Mouse (Mus musculus) kidney, embryonic 14.5 days (tissue): ENCODE results near the gene Prkag1. TPM values are rescaled to one million over a fixed set of nuclear protein-coding genes. Genes with fewer than 3 reads are reported as not detected.
A peak's percentile ranks its signal among the peaks of the same experiment; 100 is the strongest.

Experiments
- ATAC-seq: fragments of 200-750 bp; cut with Nextera tagmentation; 2 replicates; pipeline ENCODE4 v1.8.0; 2017; ENCODE audit warnings: moderate number of reproducible peaks, mild to moderate bottlenecking, moderate TSS enrichment, moderate library complexity; ENCODE audit not compliant: low FRiP score, low TSS enrichment
- H3K27ac ChIP-seq: fragments of 300-500 bp; sonication (generic); 2 replicates; pipeline ENCODE4 v1.5.1; 2014; ENCODE audit warnings: low read depth, mild to moderate bottlenecking, low read length, moderate library complexity, mixed read lengths
- H3K27me3 ChIP-seq: fragments of 300-500 bp; sonication (generic); 2 replicates; pipeline ENCODE4 v1.6.1; 2014; ENCODE audit warnings: mild to moderate bottlenecking, low read length; ENCODE audit not compliant: control insufficient read depth, insufficient read depth
- H3K36me3 ChIP-seq: fragments of 300-500 bp; sonication (generic); 2 replicates; pipeline ENCODE4 v1.6.1; 2014; ENCODE audit warnings: low read length, mixed read lengths; ENCODE audit not compliant: control insufficient read depth, insufficient read depth
- H3K4me1 ChIP-seq: fragments of 300-500 bp; sonication (generic); 2 replicates; pipeline ENCODE4 v1.6.1; 2014; ENCODE audit warnings: low read length, mixed read lengths; ENCODE audit not compliant: control insufficient read depth, insufficient read depth
- H3K4me2 ChIP-seq: fragments of 300-500 bp; sonication (generic); replicated peaks from 2 replicates; pipeline ENCODE4 v1.6.1; 2014; ENCODE audit warnings: low read depth, mild to moderate bottlenecking, low read length
- H3K4me3 ChIP-seq: fragments of 300-500 bp; sonication (generic); 2 replicates; pipeline ENCODE4 v1.5.1; 2014; ENCODE audit warnings: mild to moderate bottlenecking, low read length
- H3K9ac ChIP-seq: fragments of 300-500 bp; sonication (generic); 2 replicates; pipeline ENCODE4 v1.6.1; 2014; ENCODE audit warnings: low read depth, mild to moderate bottlenecking, low read length, moderate library complexity
- H3K9me3 ChIP-seq: fragments of 300-500 bp; sonication (generic); 2 replicates; pipeline ENCODE4 v1.6.1; 2016; ENCODE audit warnings: low read length; ENCODE audit not compliant: control insufficient read depth
- WGBS: fragments of 180-500 bp; shearing (Covaris S2); extraction: QIAGEN DNeasy Blood & Tissue Kit; methylation state at CpG from one replicate; pipeline ENCODE4 v1.1.7; 2014; 5-methylcytosine and 5-hydroxymethylcytosine counted together
- polyA plus RNA-seq: library from polyadenylated mRNA; unstranded; fragments of >200 nt; fragmentation: Nextera tagmentation; extraction: Ambion mirVana; gene quantifications from 2 replicates; pipeline ENCODE4 v1.2.1, GENCODE M21; 2014

Prkag1 gene
- polyA plus RNA-seq, 1 experiment from 2014 or later: 83.7 TPM

DNA sequence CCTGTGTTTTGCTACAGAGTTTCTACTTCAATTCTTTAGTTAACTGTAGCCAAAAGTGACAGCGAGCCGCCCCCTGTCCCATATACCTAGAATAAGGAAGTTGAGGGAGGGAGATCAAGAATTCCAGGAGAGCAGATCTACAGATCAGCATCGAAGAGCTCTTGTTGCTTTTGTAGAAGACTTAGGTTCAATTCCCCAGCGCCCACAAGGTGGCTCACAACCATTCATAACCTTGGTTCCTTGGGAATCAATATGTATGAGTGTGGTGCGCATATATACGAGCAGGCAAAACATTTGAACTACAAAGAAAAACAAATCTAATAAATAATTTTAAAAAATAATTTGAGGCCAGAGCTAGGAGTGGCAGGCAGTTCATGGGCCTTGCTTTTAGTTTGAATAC lies 50.2 kb downstream of the Prkag1 start:
- ATAC-seq: no peak
- H3K9ac ChIP-seq: no peak overlapping the region
- H3K4me3 ChIP-seq: no peak overlapping the region
- no peaks in the 10 kb centered on the region for H3K36me3 ChIP-seq
- peaks cover 59% of the 10 kb centered on the region for H3K27me3 ChIP-seq
- H3K27ac ChIP-seq: no peak overlapping the region
- no peak overlapping the region for H3K4me2 ChIP-seq
- 22% methylated on average over 6 of the region's 6 CpGs for WGBS
- H3K9me3 ChIP-seq: no peaks in the 10 kb centered on the region
- H3K4me1 ChIP-seq: peaks cover 19% of the 10 kb centered on the region; the same call in 1 of the 2 replicates

GRCm38 (mm10) chr15:98780573-98780972 lies 50.7 kb downstream of the Prkag1 start:
- ATAC-seq: no peak
- H3K4me2 ChIP-seq: no peak overlapping the region
- H3K9ac ChIP-seq: no peak overlapping the region
- H3K4me3 ChIP-seq: no peak overlapping the region
- WGBS: 4% methylated on average over 13 of the region's 13 CpGs
- H3K4me1 ChIP-seq: peaks cover 22% of the 10 kb centered on the region
- H3K36me3 ChIP-seq: no peaks in the 10 kb centered on the region
- no peak overlapping the region for H3K27ac ChIP-seq
- H3K27me3 ChIP-seq: peaks cover 65% of the 10 kb centered on the region
- no peaks in the 10 kb centered on the region for H3K9me3 ChIP-seq

DNA sequence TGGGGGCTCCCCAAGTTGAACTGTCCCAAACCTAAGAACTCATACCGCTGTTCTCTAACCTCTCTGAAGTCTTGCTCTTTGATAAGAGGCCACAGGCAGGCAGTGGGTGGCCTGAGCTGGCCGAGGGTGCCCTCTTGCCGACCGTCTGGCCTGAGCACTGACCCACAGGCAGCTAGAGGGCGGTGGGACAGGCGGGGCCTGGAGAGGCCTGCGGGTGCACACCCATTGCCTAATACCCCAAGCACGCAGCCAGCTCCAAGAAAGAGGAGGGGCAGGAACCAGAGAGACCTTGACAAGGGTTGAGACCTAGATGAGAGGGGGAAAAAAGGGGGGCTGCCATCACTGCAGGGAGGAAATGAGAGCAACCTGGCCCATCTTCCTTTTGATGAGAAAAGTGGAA lies 51.2 kb downstream of the Prkag1 start:
- Histone ChIP-seq H3K27ac (no peak overlapping the region), H3K27me3 (peaks cover 70% of the 10 kb centered on the region), H3K4me1 (peaks cover 24% of the 10 kb centered on the region), H3K4me3 (no peak overlapping the region), H3K9ac (no peak overlapping the region), H3K9me3 (no peaks in the 10 kb centered on the region), H3K4me2 (no peak overlapping the region), H3K36me3 (no peaks in the 10 kb centered on the region)
- WGBS: 4% methylated on average over 8 of the region's 8 CpGs
- ATAC-seq: no peak

DNA sequence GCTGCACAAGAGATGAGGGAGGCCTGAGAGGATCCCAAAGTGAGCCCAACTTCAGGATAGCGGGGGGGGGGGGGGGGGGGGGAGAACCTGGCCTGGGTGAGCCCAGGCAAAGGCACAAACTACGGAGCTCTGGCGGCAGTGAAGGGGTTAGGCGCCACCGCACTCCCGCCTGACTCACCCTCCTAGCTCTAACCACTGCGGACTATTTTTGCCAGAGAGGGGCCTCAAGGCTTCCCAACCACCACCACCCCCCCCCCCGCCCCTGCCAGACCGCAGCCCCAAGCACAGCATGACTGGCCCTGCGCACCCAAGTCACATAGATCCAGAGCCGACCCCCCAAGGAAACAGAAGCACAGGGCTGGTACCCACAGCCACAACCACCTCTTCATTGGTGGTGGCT lies 52.5 kb downstream of the Prkag1 start:
- H3K27ac ChIP-seq: no peak overlapping the region
- H3K4me1 ChIP-seq: peaks cover 24% of the 10 kb centered on the region
- ATAC-seq: no peak
- H3K9me3 ChIP-seq: no peaks in the 10 kb centered on the region
- no peak overlapping the region for H3K4me2 ChIP-seq
- H3K27me3 ChIP-seq: peaks cover 83% of the 10 kb centered on the region
- H3K9ac ChIP-seq: no peak overlapping the region
- no peaks in the 10 kb centered on the region for H3K36me3 ChIP-seq
- no peak overlapping the region for H3K4me3 ChIP-seq
- WGBS: 5% methylated on average over 10 of the region's 11 CpGs

GRCm38 (mm10) chr15:98778191-98778770 lies 53.0 kb downstream of the Prkag1 start:
- Histone ChIP-seq H3K27me3 (peaks cover 88% of the 10 kb centered on the region), H3K4me2 (peak overlapping the region; percentile 25; the same call in 1 of the 2 replicates), H3K4me3 (peak overlapping the region; percentile 22), H3K36me3 (no peaks in the 10 kb centered on the region), H3K9ac (no peak overlapping the region), H3K4me1 (peaks cover 24% of the 10 kb centered on the region), H3K9me3 (no peaks in the 10 kb centered on the region), H3K27ac (no peak overlapping the region)
- ATAC-seq: no peak
- WGBS: under 1% methylated on average over 25 of the region's 25 CpGs

GRCm38 (mm10) chr15:98777762-98778161 lies 53.6 kb downstream of the Prkag1 start, which contains the start of gene Wnt10b:
Gene Wnt10b (minus strand): TSS chr15:98778150.
- under 1% methylated on average over 32 of the region's 33 CpGs for WGBS
- no peak for ATAC-seq
- Histone ChIP-seq H3K36me3 (no peaks in the 10 kb centered on the region), H3K4me3 (peak within 1 kb of the TSS; percentile 24), H3K9ac (no peak within 1 kb of the TSS), H3K27me3 (peaks cover 92% of the 10 kb centered on the region), H3K9me3 (no peaks in the 10 kb centered on the region), H3K4me1 (peaks cover 25% of the 10 kb centered on the region), H3K4me2 (peak within 1 kb of the TSS; percentile 25), H3K27ac (no peak within 1 kb of the TSS)

DNA sequence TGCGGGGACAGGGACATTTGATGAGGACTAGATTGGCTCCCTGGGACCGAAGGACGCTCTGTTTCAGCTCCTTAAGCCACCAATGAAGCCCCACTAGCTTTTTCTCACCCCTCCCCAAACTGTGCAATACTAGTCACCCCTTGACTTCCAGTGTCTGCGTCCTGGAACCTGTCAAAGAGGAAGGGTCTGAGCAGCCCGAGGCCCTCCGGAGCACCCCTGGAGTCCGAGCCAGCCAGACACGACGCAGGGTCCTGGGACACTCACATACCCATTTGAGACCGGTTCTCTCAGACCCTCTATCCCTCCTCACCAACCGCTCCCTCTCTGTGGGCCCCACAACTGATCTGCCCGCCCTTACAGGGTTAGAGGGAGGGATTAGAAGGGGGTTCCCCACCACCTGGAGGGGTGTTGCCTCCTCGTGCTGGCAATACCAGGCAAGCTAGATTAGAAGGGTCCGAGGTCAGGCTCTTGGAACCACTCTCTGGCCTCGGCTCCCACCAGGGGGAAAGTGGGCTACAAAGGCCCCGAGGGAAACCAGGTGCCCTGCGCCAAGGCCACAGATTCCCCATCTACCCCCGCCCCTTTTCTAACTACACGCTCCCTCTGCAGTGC lies 54.2 kb downstream of the Prkag1 start:
- Histone ChIP-seq H3K9ac (no peak overlapping the region), H3K4me2 (peak overlapping the region; percentile 21; the same call in 1 of the 2 replicates), H3K27me3 (peaks cover 98% of the 10 kb centered on the region), H3K27ac (no peak overlapping the region), H3K9me3 (no peaks in the 10 kb centered on the region), H3K36me3 (no peaks in the 10 kb centered on the region), H3K4me1 (peaks cover 31% of the 10 kb centered on the region), H3K4me3 (peak overlapping the region; percentile 24)
- no peak for ATAC-seq
- WGBS: 2% methylated on average over 19 of the region's 19 CpGs

GRCm38 (mm10) chr15:98776280-98777004 lies 54.9 kb downstream of the Prkag1 start:
- Histone ChIP-seq H3K4me2 (peak overlapping the region; percentile 21), H3K9me3 (no peaks in the 10 kb centered on the region), H3K36me3 (no peaks in the 10 kb centered on the region), H3K4me3 (peak overlapping the region; percentile 24), H3K4me1 (peaks cover 33% of the 10 kb centered on the region), H3K27ac (no peak overlapping the region), H3K9ac (peak overlapping the region; percentile 40), H3K27me3 (peaks cover 98% of the 10 kb centered on the region)
- peak; percentile 44 for ATAC-seq
- WGBS: 1% methylated on average over 60 of the region's 62 CpGs

DNA sequence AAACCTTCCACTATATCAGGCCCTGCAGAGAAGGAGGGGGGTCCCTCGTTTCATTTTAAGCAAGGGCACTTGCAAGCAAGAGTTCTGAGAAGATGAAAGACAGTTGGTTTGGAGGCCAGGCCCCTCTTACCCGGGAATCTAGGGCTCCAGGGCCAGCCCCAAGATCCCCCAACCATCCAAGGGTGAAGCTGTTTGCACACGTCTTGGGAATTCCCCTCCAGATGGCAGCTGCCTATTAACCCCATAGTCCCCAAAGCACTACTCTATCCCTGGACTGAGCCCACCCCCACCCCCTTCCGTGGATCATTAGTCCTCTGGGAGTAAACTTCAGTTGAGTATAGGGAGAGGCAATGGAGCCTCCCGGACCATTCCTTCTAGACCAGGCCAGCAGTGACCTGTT lies 55.8 kb downstream of the Prkag1 start:
- Histone ChIP-seq H3K36me3 (no peaks in the 10 kb centered on the region), H3K4me2 (no peak overlapping the region), H3K27ac (no peak overlapping the region), H3K4me1 (peaks cover 32% of the 10 kb centered on the region), H3K9me3 (no peaks in the 10 kb centered on the region), H3K4me3 (no peak overlapping the region), H3K9ac (no peak overlapping the region), H3K27me3 (peaks cover 96% of the 10 kb centered on the region)
- 2% methylated on average over 5 of the region's 5 CpGs for WGBS
- ATAC-seq: no peak
